Mouse (Mus musculus) urinary bladder, adult 18-20 months (tissue): Measurements from ENCODE around the gene Meaf6.

Source experiments
- DNase-seq, 2 experiments: peaks; one replicate each; pipeline ENCODE4 v3.0.0; 2022; ENCODE audit warnings: low spot score in 2 of 2, mixed read lengths in 2 of 2

Gene Meaf6

DNA sequence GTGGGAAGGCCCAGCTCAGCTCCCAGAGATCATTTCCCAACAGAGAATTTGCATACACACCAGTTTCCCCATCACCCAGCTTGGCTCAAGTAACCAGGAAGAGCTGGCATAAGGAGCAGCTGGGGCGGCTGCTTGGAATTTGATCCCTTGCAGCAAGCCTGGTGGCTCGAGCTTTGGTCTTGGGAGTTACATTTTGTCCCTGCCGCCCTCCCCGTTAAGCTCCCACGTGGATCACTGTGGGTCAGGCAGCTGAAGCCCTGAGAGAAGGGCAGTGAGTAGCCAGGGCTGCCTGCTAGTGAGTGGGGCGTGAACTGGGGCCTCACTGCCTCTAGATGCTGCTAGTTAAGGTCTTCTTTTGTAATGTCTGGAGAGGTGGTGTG, 30.8 kb downstream of the Meaf6 start:
- no peak for DNase-seq

DNA sequence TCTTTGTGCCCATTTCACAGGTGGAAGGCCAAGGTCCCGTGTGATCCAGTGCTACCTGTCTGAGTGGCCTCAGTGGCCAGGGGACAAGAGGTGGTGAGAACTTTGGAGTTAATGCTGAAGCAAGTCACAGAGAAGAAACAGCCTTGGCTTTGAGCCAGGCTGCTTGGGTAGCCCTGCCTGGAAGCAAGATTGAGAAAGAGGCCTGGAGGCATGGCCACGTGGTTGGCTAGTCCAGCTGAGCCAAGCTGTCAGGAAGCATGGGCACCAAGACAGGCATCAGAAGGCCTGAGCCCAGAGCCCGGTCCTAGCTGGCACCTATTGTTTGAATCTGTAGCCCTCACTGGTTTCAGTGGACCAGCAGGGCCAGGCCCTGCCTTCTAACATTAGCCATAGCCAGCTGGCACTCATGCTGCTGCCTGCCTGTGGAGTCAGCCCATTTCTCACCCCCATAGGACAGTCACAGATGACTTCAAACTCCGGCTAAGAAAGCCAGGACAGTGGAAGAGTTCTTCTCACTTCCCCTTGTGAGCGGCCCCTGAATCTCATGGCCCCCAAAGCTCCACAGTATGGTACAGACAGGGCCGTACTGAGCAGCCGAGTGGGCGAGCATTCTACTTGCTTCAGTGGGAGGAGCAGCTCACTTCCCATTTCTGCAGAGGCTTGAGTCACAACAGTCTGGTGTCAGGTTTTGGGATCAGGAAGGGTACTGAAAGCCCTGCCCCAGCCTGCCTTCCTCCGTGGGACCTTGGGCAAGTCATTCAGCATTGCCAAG, 31.3 kb downstream of the Meaf6 start:
- peak in 1 of 2 experiments; percentile 67 for DNase-seq

DNA sequence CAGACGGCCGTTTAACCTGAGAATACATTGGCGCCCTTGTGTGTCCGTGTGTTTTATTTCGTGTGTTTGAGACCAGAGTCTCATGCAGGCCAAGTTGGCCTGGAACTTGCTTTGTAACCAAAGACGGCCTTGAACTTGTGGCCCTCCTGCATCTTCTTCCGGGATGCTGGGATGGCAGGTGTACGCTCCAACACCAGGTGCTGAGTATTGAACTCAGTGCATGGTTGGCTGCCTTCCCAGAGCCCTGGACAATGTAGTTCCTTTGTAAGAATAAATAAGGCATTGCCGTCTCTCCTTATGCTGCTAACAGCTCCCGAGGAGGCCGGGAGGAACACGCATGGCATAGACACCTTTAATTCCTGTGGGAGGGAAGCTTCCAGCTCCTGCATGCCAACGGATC, 32.0 kb downstream of the Meaf6 start:
- DNase-seq = no peak

DNA sequence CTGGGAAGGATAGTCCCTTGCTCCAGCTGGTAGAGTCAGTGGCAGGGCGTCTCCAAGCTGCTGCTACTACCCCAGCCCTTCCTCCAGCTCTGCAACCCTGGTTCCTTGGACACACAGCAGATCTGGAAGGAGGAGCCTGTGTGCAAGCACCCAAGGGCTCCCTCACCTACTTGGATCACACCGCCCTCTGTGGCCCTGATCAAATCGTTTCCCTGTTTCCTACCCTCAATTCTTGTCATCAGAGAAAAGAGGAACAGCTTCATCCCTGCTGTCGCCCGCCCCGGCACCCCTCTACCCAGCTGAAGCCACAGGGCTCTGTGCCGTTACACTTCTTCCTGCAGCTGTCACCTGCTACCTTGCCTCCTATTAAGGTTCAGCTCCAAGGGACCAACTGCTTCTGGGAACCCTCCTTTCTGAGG, 33.0 kb downstream of the Meaf6 start:
- no peak for DNase-seq

DNA sequence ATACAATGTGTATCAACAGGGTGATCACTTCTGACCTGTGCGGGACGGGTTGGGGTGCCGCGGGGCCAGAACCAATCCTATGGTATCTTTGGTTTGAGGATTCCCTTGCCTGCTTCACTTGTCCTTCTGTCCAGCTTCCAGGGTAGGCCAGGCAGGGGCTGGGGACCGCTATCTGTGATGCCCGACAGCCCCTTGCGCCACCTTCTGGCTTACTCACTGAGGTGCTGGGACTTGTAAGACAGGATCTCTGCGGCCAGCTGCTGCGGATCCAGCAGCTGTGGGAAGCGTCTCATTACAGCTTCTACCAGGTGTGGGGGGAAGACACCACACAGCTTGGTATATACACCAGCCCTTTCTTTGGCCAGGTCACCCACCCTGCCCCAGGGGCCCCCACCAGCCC, 34.1 kb downstream of the Meaf6 start:
- DNase-seq = no peak

DNA sequence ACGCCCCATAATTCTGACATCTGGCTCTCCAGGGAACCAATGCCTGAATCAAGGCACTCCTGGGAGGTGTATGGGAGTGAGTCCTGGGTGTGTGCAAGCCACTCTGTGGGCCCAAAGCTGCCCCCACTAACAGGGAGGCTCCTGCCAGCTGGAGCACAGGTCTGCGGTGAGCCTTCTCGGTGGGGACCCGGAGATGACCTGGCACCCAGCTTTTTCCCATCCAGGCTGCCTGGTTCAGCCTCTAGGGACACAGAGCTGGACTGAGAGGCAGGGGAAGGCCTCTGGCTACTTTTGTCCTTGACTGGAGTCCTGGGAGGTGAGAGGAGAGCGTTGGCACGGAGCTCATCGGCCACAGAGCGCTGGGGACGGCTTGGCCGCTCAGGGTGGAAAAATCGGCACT, 34.8 kb downstream of the Meaf6 start:
- no peak for DNase-seq

DNA sequence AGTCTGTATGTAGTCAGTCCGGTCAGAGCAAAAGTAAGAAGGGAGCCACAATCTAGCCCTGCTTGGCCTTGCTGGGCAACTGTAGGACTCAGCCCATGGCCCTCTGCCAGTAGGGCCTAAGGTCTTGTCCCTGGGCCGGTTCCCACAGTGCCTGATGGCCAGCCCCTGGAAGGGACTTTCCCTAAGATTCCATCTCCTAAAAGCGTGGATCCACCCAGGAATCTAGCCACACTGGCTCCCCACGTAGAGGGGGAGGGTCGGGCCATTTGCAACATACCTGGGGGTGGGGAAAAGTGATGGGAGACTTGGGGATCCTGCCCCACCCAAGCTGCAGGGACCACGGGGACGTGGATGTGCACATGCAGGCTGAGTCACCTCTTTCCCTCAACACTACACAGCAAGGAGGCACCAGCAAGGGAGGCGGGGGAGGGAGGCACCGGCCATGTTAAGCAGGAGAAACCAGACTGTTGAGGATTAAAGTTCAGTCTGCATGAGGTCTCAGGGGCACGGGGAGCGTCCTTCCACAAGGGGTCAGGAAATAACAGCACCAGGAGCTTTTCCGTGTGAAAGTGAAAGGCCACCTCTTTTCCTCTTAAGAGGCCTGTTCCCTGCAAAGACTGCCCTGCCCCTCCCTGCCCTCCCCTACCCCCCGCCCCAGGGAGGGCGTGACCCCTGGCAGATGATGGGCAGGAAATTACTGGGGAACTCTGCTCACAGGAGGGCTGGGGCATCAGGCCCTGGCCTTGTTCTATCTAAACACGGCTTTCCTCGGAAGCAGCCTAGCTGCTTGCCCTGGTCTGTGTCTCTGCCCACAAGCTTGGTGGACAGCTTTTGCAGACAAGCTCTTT, 37.7 kb downstream of the Meaf6 start:
- peak; percentile 76 to 78 for DNase-seq

DNA sequence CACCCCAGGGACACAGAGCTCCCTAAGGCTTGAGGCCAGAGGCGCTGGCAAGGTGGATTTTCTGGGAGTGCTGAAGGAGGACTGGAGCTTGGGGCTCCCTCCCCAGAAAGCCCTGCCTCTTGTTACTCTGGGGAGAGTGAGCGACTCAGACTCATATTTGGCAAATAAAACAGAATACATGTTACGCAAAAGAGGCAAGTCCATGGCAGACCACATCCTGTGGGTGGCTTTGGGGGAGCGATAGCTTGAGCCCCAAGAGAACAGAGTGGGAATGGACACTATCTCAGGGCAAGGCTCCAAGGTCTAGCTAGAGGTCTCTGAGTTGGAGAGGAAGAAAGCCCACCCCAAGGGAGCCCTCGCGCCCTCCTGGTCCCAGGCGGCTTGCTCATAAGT, 38.3 kb downstream of the Meaf6 start:
- DNase-seq = no peak

DNA sequence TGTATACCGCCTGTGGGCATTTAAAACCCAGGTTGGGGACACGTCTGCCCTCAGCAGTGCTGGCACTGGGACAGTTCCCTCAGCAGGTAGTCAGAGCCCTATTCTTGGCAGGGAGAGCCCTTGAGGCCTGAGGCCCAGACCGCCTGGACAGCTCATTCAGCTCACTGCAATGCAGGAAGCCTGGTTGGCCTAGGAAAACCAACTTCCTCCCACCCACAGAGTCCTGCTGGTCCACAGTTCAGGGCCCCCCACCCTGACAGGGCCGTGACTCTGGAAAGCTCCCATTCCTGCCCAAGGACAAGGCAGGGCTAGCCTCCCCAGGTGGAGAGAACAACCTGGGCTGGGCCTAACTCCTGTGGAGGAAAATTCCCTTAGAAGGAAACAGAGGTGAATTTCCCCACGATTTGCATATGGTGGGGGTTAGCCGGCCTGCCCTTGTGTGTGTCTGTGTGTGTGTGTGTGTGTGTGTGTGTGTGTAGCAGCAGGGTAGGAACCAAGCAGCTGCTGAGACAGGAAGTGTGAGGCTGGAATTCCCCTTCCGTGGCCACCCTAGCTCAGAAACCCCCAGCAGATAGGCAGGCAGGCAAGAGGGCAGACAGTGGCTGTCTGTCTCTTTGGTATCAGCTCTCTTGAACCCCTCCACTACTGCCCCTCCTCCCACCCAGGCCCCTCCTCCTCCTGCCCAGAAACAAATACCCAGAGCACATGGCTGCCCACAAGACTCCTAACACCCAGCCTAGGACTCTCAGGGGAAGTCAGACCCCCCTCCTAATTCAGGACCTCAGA, 39.7 kb downstream of the Meaf6 start:
- no peak for DNase-seq

DNA sequence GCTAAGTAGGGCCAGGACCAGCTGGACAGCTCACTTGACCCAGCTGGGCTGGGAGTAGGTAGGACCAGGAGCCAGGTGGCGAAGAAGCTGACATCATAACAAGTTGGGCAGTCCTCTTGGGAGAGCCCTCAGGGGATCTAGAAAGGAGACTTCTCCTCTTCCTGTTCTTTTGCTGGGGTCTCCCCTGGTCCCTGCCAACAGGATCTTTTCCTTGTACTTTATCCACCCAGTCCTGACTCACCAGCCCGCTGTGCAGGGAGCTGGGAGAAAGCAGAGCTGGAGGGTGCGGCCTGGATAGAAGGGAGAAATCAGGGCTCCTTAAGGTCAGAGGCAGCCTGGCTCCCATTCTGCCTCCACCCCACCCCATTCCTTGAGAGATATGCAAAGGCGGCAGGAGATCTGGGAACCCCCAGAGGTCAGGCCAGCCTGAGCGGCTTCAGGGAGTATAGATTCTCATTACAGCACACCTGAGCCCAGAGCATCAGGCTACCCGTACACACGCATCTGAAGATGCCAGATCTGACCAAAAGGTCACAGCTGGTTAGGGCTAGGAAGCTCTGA, 40.5 kb downstream of the Meaf6 start:
- no peak for DNase-seq

DNA sequence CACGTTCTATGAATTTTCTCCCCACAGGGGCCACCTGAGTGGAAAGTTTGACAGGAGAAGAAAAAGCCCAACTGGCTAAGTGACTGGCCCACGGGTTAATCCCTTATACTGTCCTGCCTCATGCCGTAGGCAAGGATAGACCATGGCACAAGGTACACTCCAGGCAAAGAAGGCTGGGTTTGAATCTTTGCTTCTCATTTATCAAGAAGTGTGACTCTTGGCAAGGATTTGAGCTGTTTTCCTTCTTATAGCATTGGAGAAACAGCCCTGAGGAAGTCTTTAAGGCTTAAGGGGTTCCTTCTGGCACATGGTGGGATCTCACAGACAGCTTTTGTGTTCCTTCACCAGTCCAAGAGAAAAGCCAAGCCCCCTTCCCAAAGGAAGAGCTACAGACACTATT, 41.3 kb downstream of the Meaf6 start:
- no peak for DNase-seq

DNA sequence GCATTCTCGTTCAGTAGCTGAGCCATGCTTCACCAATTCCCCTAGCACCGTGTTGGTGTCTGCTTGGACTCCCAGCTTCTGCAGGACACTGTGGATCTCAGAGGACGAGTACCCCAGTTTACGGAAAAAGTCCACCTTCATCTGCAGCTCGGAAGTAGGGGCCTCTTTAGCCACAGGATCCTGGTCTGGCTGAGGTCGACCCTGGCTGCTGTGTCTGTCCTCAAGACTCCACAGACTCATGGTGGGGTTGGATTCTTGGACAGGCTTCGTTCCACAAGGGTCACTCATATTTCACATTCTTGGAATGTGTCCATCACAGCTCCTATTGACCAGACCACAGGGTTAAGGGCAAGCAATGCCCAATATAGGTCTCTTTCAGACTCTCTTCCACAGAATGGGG, 41.8 kb downstream of the Meaf6 start:
- DNase-seq = no peak

DNA sequence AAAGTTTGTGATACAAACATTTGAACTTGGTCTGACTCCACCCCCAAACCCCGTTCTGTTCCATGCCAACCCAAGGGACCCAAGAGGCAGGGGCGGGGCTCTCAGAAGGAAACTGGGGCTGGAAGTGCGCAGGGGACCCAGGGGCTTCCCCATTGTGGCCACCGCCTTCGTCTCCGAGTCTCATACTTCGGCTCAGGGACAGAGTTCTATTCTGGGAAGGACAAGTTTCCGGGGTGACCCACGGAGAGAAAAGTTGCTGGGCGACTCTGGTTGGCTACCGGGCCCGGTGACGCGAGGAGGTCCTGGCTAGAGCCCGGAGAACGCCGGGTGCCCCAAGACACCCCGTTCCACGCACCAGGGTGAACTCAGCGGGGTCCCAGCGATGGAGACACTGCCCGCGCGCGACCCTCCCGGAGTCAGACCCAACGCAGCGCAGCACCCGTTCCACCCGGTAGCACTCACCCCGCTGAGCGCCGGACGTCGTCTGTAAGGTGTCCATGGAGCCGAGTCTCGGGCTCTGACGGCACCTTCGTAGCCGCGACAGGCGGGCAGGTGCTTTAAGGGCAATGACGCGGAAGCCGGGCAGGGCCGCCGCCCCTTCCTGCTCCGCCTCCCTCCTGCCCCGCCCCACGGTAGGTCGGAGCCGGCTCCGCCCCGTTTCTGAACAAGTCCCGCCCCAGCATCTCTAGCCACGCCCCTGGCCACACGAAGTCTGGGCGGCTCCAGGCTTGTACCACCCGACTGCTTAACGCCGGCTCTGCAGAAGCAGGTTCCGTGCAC, 42.6 kb downstream of the Meaf6 start, which contains the start of gene Zc3h12a:
Gene Zc3h12a, minus strand, starts transcription at position 536 of the 780 bp plus-strand sequence.
- peak; percentile 90 for DNase-seq

DNA sequence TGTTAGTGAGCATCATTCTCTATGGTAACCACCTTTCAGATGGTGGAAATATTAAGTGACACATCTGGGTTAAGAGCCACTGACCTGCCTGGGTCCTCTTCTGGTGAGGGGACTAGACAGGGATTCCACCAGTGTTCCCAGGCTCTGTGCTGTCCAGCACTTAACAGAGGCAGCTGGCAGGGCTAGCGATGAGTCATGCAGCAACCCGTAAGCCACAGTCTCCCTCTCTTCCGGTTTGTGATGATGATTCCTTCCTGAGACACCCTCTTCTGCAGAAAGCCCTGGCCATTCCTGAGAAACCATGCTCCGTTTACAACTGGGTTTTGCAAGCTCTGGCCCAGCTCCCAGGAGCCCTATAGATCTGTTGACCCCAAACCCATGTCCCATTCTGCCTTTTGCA, 46.6 kb downstream of the Meaf6 start:
- no peak for DNase-seq

DNA sequence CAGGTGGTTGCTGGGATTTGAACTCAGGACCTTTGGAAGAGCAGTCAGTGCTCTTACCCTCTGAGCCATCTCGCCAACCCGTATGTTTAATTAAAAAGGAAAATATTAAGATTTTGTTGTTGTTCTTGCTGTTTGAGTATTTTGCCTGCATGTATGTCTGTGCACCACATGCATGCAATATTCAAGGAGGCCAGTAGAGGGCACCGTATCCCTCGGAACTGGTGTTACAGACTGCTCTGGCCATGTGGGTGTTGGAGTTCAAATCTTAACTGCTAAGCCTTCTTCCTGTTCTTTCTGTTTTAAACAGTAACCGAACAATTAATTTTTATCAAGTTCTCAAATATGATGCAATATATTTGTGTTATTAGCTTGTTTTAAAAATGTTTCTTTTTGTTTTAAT, 47.5 kb downstream of the Meaf6 start:
- DNase-seq = no peak

DNA sequence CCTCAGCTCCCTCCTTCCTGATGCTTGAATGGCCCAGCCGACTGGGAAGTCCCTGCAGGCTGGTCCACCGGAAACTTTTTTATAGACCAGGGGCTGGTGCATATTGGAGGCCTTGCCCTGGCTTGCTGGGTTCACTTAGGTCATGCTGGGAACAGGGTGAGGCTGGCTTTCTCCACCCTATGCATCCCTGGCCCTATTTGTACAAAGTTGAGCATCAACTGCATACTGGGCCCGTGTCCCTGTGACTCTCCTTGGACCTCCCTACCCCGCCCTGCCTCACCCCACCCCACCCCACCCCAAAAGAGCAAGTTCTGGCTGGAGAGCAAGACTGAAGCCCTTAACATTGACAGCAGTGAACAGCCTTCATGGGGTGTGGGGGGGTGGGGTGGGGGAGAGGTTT, 49.3 kb downstream of the Meaf6 start:
- no peak for DNase-seq

DNA sequence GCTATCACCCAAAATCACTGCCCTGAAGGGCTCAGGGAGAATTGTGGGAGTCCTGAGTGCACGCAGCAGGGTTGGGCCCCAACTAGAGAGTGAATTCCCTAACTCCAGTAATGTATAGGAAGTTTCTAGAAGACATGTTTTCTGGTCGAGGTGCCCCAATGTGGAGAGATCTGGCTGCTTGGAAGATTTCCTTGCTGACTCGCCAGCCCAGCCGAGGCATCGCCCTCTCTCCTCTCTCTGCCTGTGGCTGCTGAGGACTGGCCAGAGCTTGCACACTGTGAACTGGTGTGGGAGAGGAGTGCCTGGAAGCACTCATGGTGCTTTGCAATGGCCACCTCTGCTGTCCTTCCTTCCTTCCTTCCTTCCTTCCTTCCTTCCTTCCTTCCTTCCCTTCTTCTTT, 49.7 kb downstream of the Meaf6 start:
- no peak for DNase-seq

DNA sequence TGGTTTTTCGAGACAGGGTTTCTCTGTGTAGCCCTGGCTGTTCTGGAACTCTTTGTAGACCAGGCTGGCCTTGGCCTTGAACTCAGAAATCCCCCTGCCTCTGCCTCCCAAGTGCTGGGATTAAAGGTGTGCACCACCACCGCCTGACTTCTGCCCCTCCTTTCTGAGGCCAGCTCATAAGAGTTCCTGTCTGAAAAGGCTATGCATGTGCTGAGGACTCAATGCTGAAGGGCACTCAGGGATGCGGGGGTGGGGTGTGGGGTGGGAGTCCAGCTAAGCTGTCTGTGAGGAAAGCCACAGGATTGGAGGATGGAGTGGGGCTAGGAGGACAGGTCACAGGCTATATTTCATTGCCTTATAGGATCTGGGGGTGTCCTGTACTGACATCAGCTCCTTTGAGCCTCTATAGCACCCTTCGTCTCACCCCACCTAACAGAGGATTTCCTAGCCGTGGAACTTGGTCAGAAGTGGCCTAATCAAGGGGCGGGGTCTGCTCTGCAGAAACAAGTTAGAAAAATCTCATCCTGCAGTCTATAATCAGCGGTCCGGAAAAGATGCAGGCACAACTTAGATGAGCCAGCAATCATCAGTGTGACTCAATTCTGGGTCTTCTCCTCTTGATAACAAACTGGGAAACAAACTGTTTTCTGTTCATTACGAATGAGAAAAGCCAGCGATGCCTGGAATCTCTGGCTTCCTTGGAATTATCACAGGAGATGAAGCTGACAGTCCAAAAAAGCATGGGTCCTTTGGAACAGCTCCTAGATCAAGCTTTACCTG, 50.3 kb downstream of the Meaf6 start:
- no peak for DNase-seq

DNA sequence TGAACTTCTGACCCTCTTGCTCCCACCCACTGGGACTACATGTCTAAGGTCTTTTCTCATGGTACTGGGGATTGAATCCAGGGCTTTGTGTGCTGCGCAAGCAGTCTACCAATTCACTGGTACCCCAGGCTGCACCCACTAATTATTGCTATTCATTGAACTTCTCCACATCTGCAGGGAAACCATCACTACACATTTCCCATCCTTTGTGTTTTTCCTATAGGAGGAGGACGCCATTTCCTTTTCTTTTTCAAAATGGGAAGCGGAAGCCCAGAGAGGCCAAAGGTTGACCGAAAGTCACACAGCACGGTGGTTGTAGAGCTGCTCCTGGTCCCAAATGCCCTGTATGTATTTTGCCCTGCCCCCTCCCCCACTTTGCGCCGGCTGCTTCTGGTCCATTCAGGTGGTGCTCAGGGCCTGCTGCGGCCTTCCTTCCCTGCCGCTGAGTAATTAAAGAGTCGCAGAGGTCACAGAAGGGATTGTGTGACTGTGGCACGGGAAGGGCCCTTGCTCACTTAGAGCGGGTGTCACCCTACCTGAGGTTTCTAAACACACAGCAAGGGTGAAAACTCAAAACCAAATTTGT, 51.5 kb downstream of the Meaf6 start:
- no peak for DNase-seq

DNA sequence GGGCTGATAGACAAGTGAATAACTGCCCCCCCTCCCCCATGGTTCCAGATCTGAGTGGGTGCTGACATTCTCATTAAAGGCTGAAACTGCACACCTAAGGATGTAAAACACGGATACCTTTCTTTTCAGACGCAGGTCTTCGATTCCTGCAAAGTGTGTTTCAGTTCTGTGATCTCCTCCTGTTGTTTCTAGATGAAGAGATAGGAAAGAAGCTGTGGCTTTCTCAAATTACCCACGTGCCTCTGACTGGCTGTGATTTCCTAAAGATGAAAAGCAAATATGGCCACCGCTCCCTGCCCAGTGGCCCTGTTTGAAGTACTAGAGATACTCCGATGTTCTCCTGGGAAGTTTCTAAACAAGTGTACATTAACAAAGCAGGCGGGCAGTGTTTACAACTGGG, 53.4 kb downstream of the Meaf6 start:
- no peak for DNase-seq
